Mouse (Mus musculus) olfactory bulb, adult 2 months (tissue): Measurements from ENCODE around the gene Cyp2d40. TPM values are rescaled to one million over a fixed set of nuclear protein-coding genes. Genes with fewer than 3 reads are reported as not detected.
"Not testable (repeated sequence)": the region's sequence is repeated elsewhere in the genome, so short reads cannot be mapped to it uniquely, and the experiment has no call there.

Source experiments
- H3K27ac ChIP-seq: fragments of 200-500 bp; 2 replicates; pipeline ENCODE4 v1.5.1; 2012; ENCODE audit warnings: low read depth, low read length; ENCODE audit not compliant: insufficient read depth
- H3K4me1 ChIP-seq: fragments of 200-500 bp; 2 replicates; pipeline ENCODE4 v1.6.1; 2012; ENCODE audit warnings: low read length; ENCODE audit not compliant: control insufficient read depth, insufficient read depth
- H3K4me3 ChIP-seq: fragments of 200-500 bp; 2 replicates; pipeline ENCODE4 v1.5.1; 2012; ENCODE audit warnings: mild to moderate bottlenecking, low read depth, low read length, moderate library complexity; ENCODE audit not compliant: insufficient read depth
- CTCF ChIP-seq: fragments of 200-500 bp; IDR thresholded peaks from 2 replicates; pipeline ENCODE4 v1.5.1; 2012; ENCODE audit warnings: low read depth, mild to moderate bottlenecking, low read length, moderate library complexity; ENCODE audit not compliant: insufficient read depth
- POLR2A ChIP-seq: fragments of 200-500 bp; IDR thresholded peaks from 2 replicates; pipeline ENCODE4 v1.6.1; 2012; ENCODE audit warnings: mild to moderate bottlenecking, low read depth, low read length, moderate library complexity; ENCODE audit not compliant: insufficient read depth
- WGBS: fragments of 180-500 bp; shearing (Covaris S2); methylation state at CpG from one replicate; pipeline ENCODE4 v1.1.7; 2018; 5-methylcytosine and 5-hydroxymethylcytosine counted together
- polyA plus RNA-seq: library from polyadenylated mRNA; stranded (reverse); fragments of >200 nt; gene quantifications from 2 replicates; pipeline ENCODE4 v1.2.4, GENCODE M21; 2012; ENCODE audit warnings: low replicate concordance; ENCODE audit not compliant: missing spikeins, insufficient read depth, insufficient read length

The Cyp2d40 gene
- polyA plus RNA-seq, 1 experiment = not detected

- Histone ChIP-seq H3K4me1 (no peaks in the 10 kb centered on the region), H3K4me3 (no peak overlapping the region), H3K27ac (no peak overlapping the region)
- WGBS = 70% methylated on average over 1 of the region's 1 CpGs
- TF ChIP-seq POLR2A (no peak), CTCF (no peak)
These were observed 29.5 kb upstream of the Cyp2d40 start for GRCm38 (mm10) chr15:82793454-82793853.

DNA sequence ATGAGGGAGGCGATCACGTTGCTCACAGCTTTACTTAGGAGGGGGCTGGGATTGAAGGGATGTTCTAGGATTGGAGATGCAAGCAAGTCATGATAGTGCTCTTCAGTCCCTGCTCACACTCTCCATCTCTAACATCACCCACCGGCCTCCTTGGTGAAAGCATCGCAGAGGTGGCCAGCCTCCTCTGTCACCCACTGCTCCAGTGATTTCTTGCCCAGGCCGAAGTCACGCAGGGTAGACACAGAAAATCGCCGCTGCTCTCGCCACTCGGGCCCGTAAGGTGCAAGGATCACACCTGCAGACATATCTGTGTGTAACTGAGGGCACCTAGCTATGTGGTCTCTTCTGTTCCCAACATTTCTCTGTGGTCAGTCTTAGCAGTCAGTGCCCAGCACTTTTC, 28.6 kb upstream of the Cyp2d40 start:
- Histone ChIP-seq H3K4me1 (no peaks in the 10 kb centered on the region), H3K4me3 (no peak overlapping the region)
- 95% methylated on average over 11 of the region's 11 CpGs for WGBS

GRCm38 (mm10) chr15:82784581-82784980, 20.6 kb upstream of the Cyp2d40 start:
- Histone ChIP-seq H3K4me3 (no peak overlapping the region), H3K27ac (no peak overlapping the region), H3K4me1 (no peaks in the 10 kb centered on the region)
- no peak for TF ChIP-seq CTCF
- TF ChIP-seq POLR2A = no peak
- WGBS = 67% methylated on average over 1 of the region's 1 CpGs

More for the DNA sequence above, 28.6 kb upstream of the Cyp2d40 start:
- no peak overlapping the region for H3K27ac ChIP-seq
- TF ChIP-seq CTCF (no peak), POLR2A (no peak)

DNA sequence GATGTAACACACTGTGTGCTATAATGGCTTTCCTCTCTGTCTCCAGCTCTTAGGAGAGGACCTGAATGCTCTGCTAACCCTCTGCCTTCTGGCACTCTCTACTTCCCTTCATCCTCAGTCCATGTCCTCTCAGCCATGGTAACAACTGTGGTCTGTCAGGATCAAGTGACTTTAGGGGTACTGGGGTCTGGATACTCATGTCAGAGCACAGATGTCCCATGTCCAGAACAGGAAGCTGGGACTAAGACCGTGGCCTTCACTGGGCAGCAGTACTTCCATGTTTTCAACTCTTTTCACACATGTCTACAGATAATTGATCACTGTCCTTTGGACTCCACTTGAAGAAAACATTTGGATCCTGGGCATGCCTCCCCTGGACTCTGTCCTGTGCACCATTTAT, 19.8 kb upstream of the Cyp2d40 start:
- no peak overlapping the region for H3K4me3 ChIP-seq
- 89% methylated on average over 1 of the region's 1 CpGs for WGBS
- TF ChIP-seq POLR2A = no peak
- TF ChIP-seq CTCF = no peak
- H3K4me1 ChIP-seq = no peaks in the 10 kb centered on the region
- no peak overlapping the region for H3K27ac ChIP-seq

DNA sequence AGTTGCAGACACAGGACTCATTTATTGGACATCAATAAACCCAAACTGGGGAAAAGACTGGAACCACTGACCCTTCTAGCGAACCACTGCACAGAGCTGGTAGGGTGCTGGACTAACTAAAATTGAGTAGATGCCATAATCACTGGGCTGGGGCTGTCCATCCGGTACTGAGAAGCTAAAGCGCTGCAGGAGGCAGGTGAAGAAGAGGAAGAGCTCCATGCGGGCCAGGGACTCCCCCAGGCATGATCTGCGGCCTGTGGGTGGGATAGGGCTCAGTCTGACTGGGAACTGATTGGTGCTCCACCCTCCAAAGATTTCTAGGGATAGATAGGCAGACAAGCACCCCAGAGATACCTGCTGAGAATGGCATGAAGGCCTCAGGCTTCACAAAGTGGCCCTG, 13.9 kb upstream of the Cyp2d40 start:
- H3K4me3 ChIP-seq, H3K4me1 ChIP-seq, H3K27ac ChIP-seq: not testable (repeated sequence)
- 88% methylated on average over 5 of the region's 5 CpGs for WGBS

DNA sequence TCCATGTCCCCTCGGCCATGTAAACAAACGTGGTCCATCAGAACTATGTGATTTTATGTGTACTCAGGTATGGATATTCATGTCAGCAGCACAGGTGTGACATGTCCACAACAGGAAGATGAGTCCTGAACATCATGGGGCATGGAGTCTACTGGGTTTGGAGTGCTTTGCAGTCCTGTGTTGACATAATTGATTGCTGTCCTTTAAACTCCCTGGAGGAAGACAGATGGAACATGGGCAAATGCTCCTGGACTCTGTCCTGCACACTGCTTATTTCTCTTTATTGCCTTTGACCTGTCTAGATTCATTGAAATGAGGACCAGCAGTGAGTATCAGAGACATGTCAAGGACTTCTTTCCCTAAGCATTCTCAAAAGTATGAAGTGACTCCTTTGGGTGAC, 2.0 kb upstream of the Cyp2d40 start:
- 88% methylated on average over 2 of the region's 2 CpGs for WGBS

GRCm38 (mm10) chr15:82764881-82765280, 898 bp upstream of the Cyp2d40 start:
- Histone ChIP-seq H3K27ac (no peak overlapping the region), H3K4me1 (no peaks in the 10 kb centered on the region), H3K4me3 (no peak overlapping the region)
- WGBS = 83% methylated on average over 6 of the region's 6 CpGs
- no peak for TF ChIP-seq POLR2A
- no peak for TF ChIP-seq CTCF

More for the DNA sequence above, 2.0 kb upstream of the Cyp2d40 start:
- Histone ChIP-seq H3K27ac (no peak overlapping the region), H3K4me3 (no peak overlapping the region), H3K4me1 (no peaks in the 10 kb centered on the region)
- no peak for TF ChIP-seq CTCF
- TF ChIP-seq POLR2A = no peak

DNA sequence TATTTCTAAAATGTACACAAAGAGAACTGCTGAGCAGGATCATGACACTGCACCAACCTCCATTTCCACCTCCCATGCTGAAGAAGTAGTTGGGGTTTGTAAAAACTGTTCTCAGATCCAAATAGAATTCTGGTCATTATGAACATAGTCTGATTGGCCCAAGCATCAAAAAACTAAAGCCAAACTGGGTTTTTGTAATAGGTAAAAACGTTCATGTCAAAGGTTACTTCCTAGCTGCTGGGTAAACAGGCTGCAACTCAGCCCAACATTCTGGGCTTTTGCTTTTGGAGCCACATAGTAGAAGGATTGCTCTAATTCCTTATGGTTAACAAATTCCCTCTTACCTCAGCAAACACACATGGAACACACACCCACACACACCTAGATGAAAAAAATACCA, 15.8 kb downstream of the Cyp2d40 start:
- no peaks in the 10 kb centered on the region for H3K4me1 ChIP-seq
- no peak overlapping the region for H3K27ac ChIP-seq
- WGBS = 38% methylated on average over 1 of the region's 1 CpGs
- no peak for TF ChIP-seq CTCF
- TF ChIP-seq POLR2A = no peak
- H3K4me3 ChIP-seq = no peak overlapping the region

DNA sequence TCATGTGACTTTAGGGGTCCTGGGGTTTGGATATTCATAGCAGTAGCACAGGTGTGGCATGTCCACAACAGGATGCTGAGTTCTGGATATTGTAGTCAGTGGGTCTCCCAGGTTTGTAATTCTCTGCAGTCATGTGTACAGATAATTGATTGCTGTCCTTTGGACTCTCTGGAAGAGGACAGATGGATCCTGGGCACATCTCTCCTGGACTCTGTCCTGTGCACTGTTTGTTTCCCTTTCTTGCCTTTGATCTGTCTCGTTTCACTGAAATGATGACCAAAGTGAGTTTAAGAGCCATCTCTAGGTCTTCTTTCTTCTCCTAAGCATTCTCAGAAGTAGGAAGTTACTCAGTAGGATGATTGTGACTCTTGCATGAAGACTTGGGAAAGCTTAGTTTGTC, 16.5 kb downstream of the Cyp2d40 start:
- TF ChIP-seq POLR2A (no peak), CTCF (no peak)
- Histone ChIP-seq H3K4me3 (no peak overlapping the region), H3K4me1 (no peaks in the 10 kb centered on the region), H3K27ac (no peak overlapping the region)
- 50% methylated on average over 1 of the region's 1 CpGs for WGBS

- 79% methylated on average over 4 of the region's 4 CpGs for WGBS
- H3K4me1 ChIP-seq, H3K27ac ChIP-seq, H3K4me3 ChIP-seq: not testable (repeated sequence)
These were observed 30.6 kb downstream of the Cyp2d40 start for GRCm38 (mm10) chr15:82733331-82733925.

Other genes with a start within 250 kb of the Cyp2d40 start
- not detected in 2 replicates for gene Cyp2d12, start 209.1 kb downstream of the Cyp2d40 start, polyA plus RNA-seq
- gene Cyp2d34, start 143.2 kb downstream of the Cyp2d40 start, polyA plus RNA-seq = not detected in 2 replicates
- gene Cyp2d26, start 30.1 kb upstream of the Cyp2d40 start, polyA plus RNA-seq = not detected in 2 replicates
- 82.1 TPM in 1 of 2 replicates, not detected in the other for gene Tcf20, start 223.7 kb upstream of the Cyp2d40 start, polyA plus RNA-seq